Comparison of ENCODE assay signal across 40 mouse cellular contexts in genomic region chr9:38407502-38407901, GRCm38 (mm10). TPM values are rescaled to one million over a fixed set of nuclear protein-coding genes. Genes with fewer than 3 reads are reported as not detected.
"Had no signal": no experiment of that assay in that cellular context is flagged by ENCODE, and none has a peak within 500 bp of the region (broad histone marks: within the 10 kb centered on the region; RNA-seq: fewer than 3 reads in every experiment).

No protein-coding gene starts in this region.

RNA-seq across cellular contexts. Expression of gene Olfr147, which starts 6.0 kb away (rescaled TPM):
- total RNA-seq: left cerebral cortex, postnatal 10 days; left cerebral cortex, postnatal 14 days; left cerebral cortex, postnatal 25 days; left cerebral cortex, postnatal 36 days; left cerebral cortex, postnatal 4 days; liver, adult 2 months; megakaryocyte progenitor cell, adult 5-6 weeks; megakaryocyte, adult 5-6 weeks; megakaryocyte-erythroid progenitor cell, adult 5-6 weeks; midbrain, postnatal 0 days; monocyte, adult 5-6 weeks had no signal
- polyA plus RNA-seq: limb, embryonic 10.5 days; limb, embryonic 11.5 days; limb, embryonic 12.5 days; limb, embryonic 13.5 days; limb, embryonic 14.5 days; limb, embryonic 15.5 days; liver, adult 2 months; liver, embryonic 11.5 days; liver, embryonic 12.5 days; liver, embryonic 13.5 days; liver, embryonic 14.5 days; liver, embryonic 15.5 days; liver, embryonic 16.5 days; liver, postnatal 0 days; lung, adult 2 months; lung, embryonic 14.5 days; lung, embryonic 15.5 days; lung, embryonic 16.5 days; lung, postnatal 0 days; macrophage; midbrain, embryonic 10.5 days; midbrain, embryonic 11.5 days; midbrain, embryonic 12.5 days; midbrain, embryonic 13.5 days; midbrain, embryonic 14.5 days; midbrain, embryonic 15.5 days; midbrain, embryonic 16.5 days; midbrain, postnatal 0 days; neural tube, embryonic 11.5 days; neural tube, embryonic 12.5 days had no signal

RNA-seq across cellular contexts. Expression of gene Olfr901, which starts 21.8 kb away (rescaled TPM):
- total RNA-seq: left cerebral cortex, postnatal 10 days; left cerebral cortex, postnatal 14 days; left cerebral cortex, postnatal 25 days; left cerebral cortex, postnatal 36 days; left cerebral cortex, postnatal 4 days; liver, adult 2 months; megakaryocyte progenitor cell, adult 5-6 weeks; megakaryocyte, adult 5-6 weeks; megakaryocyte-erythroid progenitor cell, adult 5-6 weeks; midbrain, postnatal 0 days; monocyte, adult 5-6 weeks had no signal
- polyA plus RNA-seq: limb, embryonic 10.5 days; limb, embryonic 11.5 days; limb, embryonic 12.5 days; limb, embryonic 13.5 days; limb, embryonic 14.5 days; limb, embryonic 15.5 days; liver, adult 2 months; liver, embryonic 11.5 days; liver, embryonic 12.5 days; liver, embryonic 13.5 days; liver, embryonic 14.5 days; liver, embryonic 15.5 days; liver, embryonic 16.5 days; liver, postnatal 0 days; lung, adult 2 months; lung, embryonic 14.5 days; lung, embryonic 15.5 days; lung, embryonic 16.5 days; lung, postnatal 0 days; macrophage; midbrain, embryonic 10.5 days; midbrain, embryonic 11.5 days; midbrain, embryonic 12.5 days; midbrain, embryonic 13.5 days; midbrain, embryonic 14.5 days; midbrain, embryonic 15.5 days; midbrain, embryonic 16.5 days; midbrain, postnatal 0 days; neural tube, embryonic 11.5 days; neural tube, embryonic 12.5 days had no signal

RNA-seq across cellular contexts. Expression of gene Olfr251, which starts 30.6 kb away (rescaled TPM):
- total RNA-seq: left cerebral cortex, postnatal 10 days; left cerebral cortex, postnatal 14 days; left cerebral cortex, postnatal 25 days; left cerebral cortex, postnatal 36 days; left cerebral cortex, postnatal 4 days; liver, adult 2 months; megakaryocyte progenitor cell, adult 5-6 weeks; megakaryocyte, adult 5-6 weeks; megakaryocyte-erythroid progenitor cell, adult 5-6 weeks; midbrain, postnatal 0 days; monocyte, adult 5-6 weeks had no signal
- polyA plus RNA-seq: limb, embryonic 10.5 days; limb, embryonic 11.5 days; limb, embryonic 12.5 days; limb, embryonic 13.5 days; limb, embryonic 14.5 days; limb, embryonic 15.5 days; liver, adult 2 months; liver, embryonic 11.5 days; liver, embryonic 12.5 days; liver, embryonic 13.5 days; liver, embryonic 14.5 days; liver, embryonic 15.5 days; liver, embryonic 16.5 days; liver, postnatal 0 days; lung, adult 2 months; lung, embryonic 14.5 days; lung, embryonic 15.5 days; lung, embryonic 16.5 days; lung, postnatal 0 days; macrophage; midbrain, embryonic 10.5 days; midbrain, embryonic 11.5 days; midbrain, embryonic 12.5 days; midbrain, embryonic 13.5 days; midbrain, embryonic 14.5 days; midbrain, embryonic 15.5 days; midbrain, embryonic 16.5 days; midbrain, postnatal 0 days; myocyte; neural tube, embryonic 11.5 days; neural tube, embryonic 12.5 days had no signal

RNA-seq across cellular contexts. Expression of gene Olfr902, which starts 40.0 kb away (rescaled TPM):
- total RNA-seq: left cerebral cortex, postnatal 10 days; left cerebral cortex, postnatal 14 days; left cerebral cortex, postnatal 25 days; left cerebral cortex, postnatal 36 days; left cerebral cortex, postnatal 4 days; liver, adult 2 months; megakaryocyte progenitor cell, adult 5-6 weeks; megakaryocyte, adult 5-6 weeks; megakaryocyte-erythroid progenitor cell, adult 5-6 weeks; midbrain, postnatal 0 days; monocyte, adult 5-6 weeks had no signal
- polyA plus RNA-seq: limb, embryonic 10.5 days; limb, embryonic 11.5 days; limb, embryonic 12.5 days; limb, embryonic 13.5 days; limb, embryonic 14.5 days; limb, embryonic 15.5 days; liver, adult 2 months; liver, embryonic 11.5 days; liver, embryonic 12.5 days; liver, embryonic 13.5 days; liver, embryonic 14.5 days; liver, embryonic 15.5 days; liver, embryonic 16.5 days; liver, postnatal 0 days; lung, adult 2 months; lung, embryonic 14.5 days; lung, embryonic 15.5 days; lung, embryonic 16.5 days; lung, postnatal 0 days; macrophage; midbrain, embryonic 10.5 days; midbrain, embryonic 11.5 days; midbrain, embryonic 12.5 days; midbrain, embryonic 13.5 days; midbrain, embryonic 14.5 days; midbrain, embryonic 15.5 days; midbrain, embryonic 16.5 days; midbrain, postnatal 0 days; myocyte; neural tube, embryonic 11.5 days; neural tube, embryonic 12.5 days had no signal

RNA-seq across cellular contexts. Expression of gene Olfr250, which starts 40.8 kb away (rescaled TPM):
- total RNA-seq: left cerebral cortex, postnatal 10 days; left cerebral cortex, postnatal 14 days; left cerebral cortex, postnatal 25 days; left cerebral cortex, postnatal 36 days; left cerebral cortex, postnatal 4 days; liver, adult 2 months; megakaryocyte progenitor cell, adult 5-6 weeks; megakaryocyte, adult 5-6 weeks; megakaryocyte-erythroid progenitor cell, adult 5-6 weeks; midbrain, postnatal 0 days; monocyte, adult 5-6 weeks had no signal
- polyA plus RNA-seq: limb, embryonic 10.5 days; limb, embryonic 11.5 days; limb, embryonic 12.5 days; limb, embryonic 13.5 days; limb, embryonic 14.5 days; limb, embryonic 15.5 days; liver, adult 2 months; liver, embryonic 11.5 days; liver, embryonic 12.5 days; liver, embryonic 13.5 days; liver, embryonic 14.5 days; liver, embryonic 15.5 days; liver, embryonic 16.5 days; liver, postnatal 0 days; lung, adult 2 months; lung, embryonic 14.5 days; lung, embryonic 15.5 days; lung, embryonic 16.5 days; lung, postnatal 0 days; macrophage; midbrain, embryonic 10.5 days; midbrain, embryonic 11.5 days; midbrain, embryonic 12.5 days; midbrain, embryonic 13.5 days; midbrain, embryonic 14.5 days; midbrain, embryonic 15.5 days; midbrain, embryonic 16.5 days; midbrain, postnatal 0 days; myocyte; neural tube, embryonic 11.5 days; neural tube, embryonic 12.5 days had no signal
